Mouse (Mus musculus): ENCODE data around the gene Dpp9.
A peak's percentile ranks its signal among the peaks of the same experiment; 100 is the strongest.

DNA sequence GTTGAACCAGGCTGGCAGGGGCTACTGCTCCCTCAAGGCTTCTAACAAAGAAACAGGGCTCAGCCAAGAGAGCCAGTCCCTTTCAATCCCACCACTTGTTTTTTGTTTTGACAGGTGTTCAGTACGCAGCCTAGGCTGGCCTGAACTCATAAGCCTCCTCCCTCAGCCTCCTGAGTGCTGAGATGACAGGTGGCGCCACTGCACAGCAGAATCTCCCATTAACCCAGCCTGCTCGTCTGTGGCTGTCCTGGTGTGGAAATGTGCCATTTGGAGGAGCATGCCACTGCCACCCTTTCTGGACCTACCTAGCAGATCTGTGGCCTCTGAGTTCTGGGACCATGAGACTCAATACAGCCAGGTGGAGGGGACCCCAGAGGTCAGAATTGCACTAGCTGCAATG is 15.0 kb downstream of the Dpp9 start:
- peak; percentile 29 for TF ChIP-seq CTCF (IDR thresholded peaks at IDR 0.05)
- no peak for TF ChIP-seq POLR2A (IDR thresholded peaks at IDR 0.05; ENCODE audit: insufficient read depth, low read depth, low read length)

All from heart, adult 2 months (tissue).